Mouse (Mus musculus) cerebellum, postnatal 25 days (tissue): ENCODE results near the gene Egln1.
A peak's percentile ranks its signal among the peaks of the same experiment; 100 is the strongest.

Experiments used
- DNase-seq, 2 experiments: peaks; one replicate each; pipeline ENCODE4 v3.0.0; 2021; ENCODE audit warnings: mixed read lengths in 2 of 2

Egln1 gene

GRCm38 (mm10) chr8:124949209-124950068, at the start of gene Egln1:
Gene Egln1, minus strand, starts transcription at chr8:124949324.
- DNase-seq = peak; percentile 87 to 90

DNA sequence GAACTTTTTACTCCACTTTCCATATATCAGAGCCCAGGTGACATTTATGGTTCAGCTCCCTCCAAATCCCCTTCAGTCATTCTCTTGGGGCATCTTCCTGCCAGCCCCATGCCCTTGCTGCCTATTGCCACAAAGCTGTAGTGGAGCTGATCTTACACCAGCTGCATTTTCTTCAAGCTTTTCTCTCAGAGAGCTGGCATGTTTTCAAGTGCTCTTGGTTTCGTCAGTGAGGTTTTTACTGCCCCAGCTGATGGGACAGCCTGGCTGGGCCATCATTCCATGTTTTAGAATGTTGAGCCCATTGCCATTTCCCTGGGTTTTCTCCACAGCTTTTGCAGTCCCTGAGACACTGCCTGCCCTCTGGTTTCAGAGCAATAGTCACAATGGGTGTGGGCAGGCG, 46.7 kb upstream of the Egln1 start:
- DNase-seq = no peak

GRCm38 (mm10) chr8:124991668-124991926, 42.5 kb upstream of the Egln1 start:
- DNase-seq = no peak

GRCm38 (mm10) chr8:124990923-124991667, 42.0 kb upstream of the Egln1 start:
- DNase-seq = no peak

DNA sequence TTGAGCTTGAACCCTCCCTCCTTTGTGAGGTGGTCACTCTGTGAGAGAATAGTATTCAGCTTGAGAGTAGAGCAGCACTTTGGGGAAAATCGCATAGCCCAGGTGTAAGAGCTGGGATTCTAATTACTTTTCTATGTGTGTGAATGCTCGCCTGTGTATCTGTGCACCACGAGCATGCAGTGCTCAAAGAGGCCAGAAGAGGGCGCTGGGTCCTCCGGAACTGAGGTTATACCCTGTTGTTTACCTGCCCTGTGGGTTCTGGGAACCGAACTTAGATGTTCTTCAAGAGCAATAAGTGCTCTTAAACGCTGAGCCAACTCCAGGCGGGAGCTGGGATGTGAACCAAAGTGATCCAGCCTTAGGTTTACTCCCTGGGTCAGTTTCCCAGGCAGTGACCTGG, 31.7 kb upstream of the Egln1 start:
- no peak for DNase-seq

- DNase-seq = no peak
These were observed 30.9 kb upstream of the Egln1 start for GRCm38 (mm10) chr8:124980036-124980435.

DNA sequence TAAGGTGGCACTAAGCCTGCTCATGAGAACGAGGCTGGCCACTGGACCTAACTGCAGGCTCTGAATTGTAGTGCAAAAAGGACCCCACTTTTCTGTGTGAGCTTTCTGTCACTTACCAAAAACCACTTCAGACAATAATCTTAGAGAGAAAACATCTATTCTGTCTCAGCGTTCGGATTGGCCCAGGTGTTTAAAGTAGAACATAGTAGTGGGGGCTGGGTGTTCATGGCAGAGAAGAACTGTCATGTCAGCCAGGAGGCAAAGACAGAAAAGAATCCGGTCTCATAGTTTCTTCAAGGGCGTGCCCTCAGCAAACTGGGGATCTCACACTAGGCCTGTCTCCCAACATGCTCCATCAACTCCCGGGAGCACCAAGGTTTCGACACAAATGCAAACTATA, 28.9 kb upstream of the Egln1 start:
- no peak for DNase-seq

- DNase-seq = no peak
These were observed 27.1 kb upstream of the Egln1 start for GRCm38 (mm10) chr8:124976211-124976610.

GRCm38 (mm10) chr8:124974254-124974653, 25.1 kb upstream of the Egln1 start:
- DNase-seq = no peak

GRCm38 (mm10) chr8:124973221-124973620, 24.1 kb upstream of the Egln1 start:
- no peak for DNase-seq

- no peak for DNase-seq
These were observed 21.3 kb upstream of the Egln1 start for GRCm38 (mm10) chr8:124970312-124970933.

DNA sequence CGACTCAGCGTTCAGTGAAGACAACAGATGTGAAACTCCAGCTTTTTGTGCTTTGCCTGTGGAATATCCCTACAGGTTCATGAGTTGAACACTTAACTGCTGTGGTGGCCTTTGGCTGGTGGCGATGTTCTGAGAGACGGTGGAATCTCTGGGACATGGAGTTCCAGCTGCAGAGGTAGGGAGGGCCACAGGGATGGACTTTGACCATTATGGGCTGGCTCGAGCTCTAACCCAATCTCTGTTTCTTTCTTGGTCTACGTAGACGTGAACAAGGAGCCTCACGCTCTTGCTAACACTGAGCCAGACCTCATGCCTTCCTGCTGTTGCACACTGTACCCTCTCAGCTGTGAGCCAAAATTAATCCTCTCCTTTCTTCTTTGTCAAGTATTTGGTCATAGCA, 15.8 kb upstream of the Egln1 start:
- DNase-seq = no peak

- no peak for DNase-seq
These were observed 14.1 kb upstream of the Egln1 start for GRCm38 (mm10) chr8:124963246-124963645.

DNA sequence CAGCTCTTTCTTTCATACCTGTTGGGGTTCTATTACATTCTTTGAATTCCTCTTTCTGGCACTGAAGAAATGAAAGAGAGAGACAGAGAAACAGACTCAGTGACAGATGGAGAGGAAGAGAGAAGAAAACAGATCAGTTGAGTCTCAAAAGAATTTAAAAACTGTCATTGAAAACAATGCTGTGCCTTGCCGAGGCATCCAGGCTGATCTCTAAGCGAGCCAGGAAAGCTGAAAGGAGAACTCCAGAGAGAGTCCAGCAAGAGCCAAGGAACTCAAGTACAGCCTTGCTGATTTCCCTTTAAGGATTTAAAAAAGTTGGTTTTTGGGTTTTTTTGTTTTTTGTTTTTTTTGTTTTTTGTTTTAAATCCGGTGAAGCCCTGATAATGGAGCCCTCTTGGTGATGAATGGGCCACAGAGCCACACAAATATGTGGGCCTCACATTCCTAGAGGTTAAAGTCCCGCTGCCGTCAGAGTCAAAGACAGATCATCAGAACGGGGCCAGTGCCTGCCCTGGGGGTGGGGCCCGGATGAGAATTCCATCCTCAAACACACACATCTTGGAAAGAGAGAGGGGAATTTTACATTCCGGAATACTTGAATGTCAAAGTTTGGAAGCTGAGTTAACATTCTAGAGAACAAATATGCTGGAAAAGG, 11.2 kb upstream of the Egln1 start:
- no peak for DNase-seq

DNA sequence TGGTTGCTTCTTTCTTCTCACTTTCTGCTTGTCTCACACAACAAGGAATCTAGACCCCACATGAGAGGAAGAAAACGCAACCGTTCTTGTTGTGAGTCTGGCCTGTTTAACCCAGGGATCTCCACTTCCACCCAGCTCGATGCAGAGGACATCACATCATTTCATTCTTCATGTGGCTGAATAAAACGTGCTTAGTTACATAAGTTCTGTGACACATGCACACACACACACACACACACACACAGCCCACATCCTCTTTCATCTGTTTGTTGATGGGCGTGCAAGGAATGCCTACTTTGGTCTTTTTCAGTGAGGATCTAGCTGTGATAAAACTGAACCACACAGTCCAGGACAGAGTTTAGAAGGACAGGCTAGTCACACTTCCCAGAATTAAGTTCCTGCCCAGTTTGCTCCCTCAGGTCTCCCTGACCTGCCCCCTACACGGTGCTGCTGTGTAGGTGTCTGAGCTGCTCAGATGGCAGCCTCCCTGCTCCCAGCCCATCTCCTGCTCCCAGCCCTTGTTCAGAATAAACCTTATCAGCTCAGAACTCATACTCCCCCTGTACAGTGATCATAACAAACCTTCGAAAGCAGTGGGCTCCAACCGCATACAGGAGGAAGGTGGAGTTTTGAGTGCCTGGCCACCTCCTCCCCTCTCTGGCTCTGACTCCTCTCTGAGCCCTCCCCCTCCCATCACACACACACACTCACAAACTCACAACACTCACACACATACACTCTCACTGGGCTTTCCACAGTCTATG, 10.5 kb upstream of the Egln1 start:
- no peak for DNase-seq

DNA sequence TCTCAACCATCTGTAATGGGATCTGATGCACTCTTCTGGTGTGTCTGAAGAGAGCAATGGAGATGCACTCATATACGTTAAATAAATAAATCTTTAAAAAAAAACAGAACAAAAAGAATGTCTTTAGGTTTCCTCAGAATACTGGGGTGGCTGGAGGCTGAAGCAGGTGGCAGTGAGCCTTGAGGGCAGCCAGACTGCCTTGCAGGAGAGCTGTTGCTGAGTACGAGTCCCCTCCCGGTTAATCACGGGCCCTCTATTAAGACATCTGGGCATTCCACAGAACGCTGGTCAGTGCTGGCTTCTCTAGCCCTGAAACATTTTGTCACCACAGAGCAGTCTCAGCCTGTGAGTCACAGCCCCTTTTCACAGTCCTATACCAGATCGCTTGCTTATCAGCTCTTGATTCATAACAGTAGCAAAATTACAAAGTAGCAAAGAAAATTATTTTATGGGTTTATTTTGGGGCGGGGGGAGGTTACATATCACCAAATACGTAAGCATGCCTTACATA, 5.5 kb upstream of the Egln1 start:
- DNase-seq = no peak

- DNase-seq = no peak
These were observed 4.1 kb upstream of the Egln1 start for GRCm38 (mm10) chr8:124953188-124953587.

DNA sequence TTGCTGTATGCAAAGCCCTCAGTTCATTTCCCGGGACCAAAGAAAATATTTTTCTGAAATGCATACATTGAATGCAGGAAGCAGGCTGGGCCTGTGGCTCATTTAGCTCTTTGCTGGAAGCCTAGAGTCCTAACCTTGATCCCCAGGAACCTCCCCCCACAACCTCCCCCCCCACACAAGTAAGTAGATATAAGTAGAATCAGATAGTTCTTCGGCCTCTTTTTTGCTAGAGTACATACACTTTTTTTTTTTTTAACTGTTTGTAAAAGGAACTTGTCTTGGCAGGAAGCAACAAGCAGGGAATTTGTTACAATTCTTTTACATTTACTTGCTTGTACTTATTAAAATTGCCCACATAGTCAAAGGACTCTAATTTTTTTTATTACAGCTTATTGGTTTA, 1.7 kb upstream of the Egln1 start:
- DNase-seq = no peak

GRCm38 (mm10) chr8:124950069-124950456, 939 bp upstream of the Egln1 start:
- DNase-seq = no peak

DNA sequence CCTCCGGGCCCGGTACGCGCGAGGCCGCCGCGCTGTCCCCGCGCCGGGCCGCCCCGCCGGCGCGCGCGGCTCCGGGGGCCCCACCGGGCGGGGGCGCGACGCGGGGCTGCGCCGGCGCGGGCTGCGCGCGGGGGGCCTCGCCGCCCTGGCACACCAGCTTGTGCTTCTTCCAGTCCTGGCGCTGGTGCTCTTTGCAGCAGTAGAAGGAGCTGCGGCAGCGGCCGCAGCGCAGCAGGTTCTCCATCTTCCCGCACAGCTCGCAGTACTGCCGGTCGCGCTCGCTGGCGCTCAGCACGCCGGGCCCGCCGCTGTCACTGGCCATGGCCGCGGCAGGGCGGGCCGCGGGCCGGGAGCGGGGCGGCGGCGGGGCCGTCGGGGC, 402 bp downstream of the Egln1 start:
- DNase-seq = peak; percentile 67 to 71

DNA sequence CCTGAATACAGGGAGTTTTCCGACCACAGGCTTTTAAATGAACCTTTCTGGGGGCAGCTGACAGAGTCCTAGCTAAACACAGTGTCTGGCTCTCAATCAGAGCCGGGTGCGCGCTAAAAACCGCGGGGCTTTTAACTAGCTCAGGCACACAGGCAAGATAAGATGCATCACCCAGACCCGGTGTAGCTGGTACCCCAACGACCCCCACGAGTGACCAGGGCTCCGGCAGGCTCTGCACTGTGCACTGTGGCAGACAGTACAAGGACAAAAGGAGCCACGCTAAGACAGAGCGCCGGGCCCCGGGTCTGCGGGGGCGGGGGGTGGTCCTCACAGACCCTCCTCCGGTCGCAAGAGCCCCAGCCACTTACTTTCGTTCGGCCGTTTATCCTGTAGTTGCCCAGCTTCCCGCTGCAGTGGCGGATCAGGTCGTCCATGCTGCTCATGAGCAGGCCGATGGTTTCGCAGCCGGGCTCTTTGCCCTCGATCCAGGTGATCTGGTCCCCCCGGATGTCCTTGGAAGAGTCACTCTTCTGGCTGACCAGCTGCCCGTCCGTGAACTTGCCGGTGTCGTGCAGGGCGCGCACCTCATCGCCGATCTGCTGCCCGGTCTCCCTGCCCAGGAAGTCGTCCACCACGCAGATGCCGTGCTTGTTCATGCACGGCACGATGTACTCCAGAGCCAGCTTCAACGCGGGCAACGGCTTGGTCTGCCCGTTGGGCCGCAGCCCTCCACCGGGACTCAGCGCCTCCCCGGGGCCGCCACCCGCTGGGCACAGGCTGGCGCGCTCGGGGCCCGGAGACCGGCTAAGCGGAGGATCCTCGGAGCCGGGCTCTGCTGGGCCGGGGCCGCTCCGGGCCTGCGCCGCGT, 1.0 kb downstream of the Egln1 start:
- DNase-seq = peak; percentile 76 to 80

DNA sequence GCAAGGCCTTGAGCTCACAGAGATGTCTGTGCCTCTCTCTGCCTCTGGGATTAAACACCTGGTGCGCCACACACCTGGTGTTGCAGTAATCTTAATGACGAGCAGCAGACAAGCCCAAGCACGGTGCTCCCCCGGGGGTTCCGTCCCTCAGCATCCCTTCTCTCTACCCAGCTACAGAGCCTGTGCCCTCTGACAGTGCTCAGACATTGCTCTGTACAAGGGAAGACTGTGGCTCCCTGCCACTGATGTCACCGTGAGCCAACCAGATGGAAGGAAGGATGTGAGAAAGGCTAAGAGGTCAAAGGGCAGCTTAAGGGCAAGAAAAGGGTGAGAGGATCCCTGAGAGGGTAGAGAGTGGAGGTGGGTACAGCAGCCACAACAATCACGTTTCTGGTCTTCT, 4.7 kb downstream of the Egln1 start:
- no peak for DNase-seq
